Mouse (Mus musculus) heart, adult 2 months (tissue): ENCODE data around the gene Psmc3ip.

Experiments used
- CTCF ChIP-seq: fragments of 200-600 bp; IDR thresholded peaks from 2 replicates; pipeline ENCODE4 v1.8.1; 2022; ENCODE audit warnings: antibody characterized with exemption, mild to moderate bottlenecking, moderate library complexity
- EP300 ChIP-seq: fragments of 200-500 bp; IDR thresholded peaks from 2 replicates; pipeline ENCODE4 v1.6.1; 2011; ENCODE audit warnings: low read depth, low read length, control low read depth; ENCODE audit not compliant: insufficient read depth
- POLR2A ChIP-seq: fragments of 200-500 bp; IDR thresholded peaks from 2 replicates; pipeline ENCODE4 v1.6.1; 2011; ENCODE audit warnings: mild to moderate bottlenecking, low read depth, low read length, control low read depth; ENCODE audit not compliant: insufficient read depth

DNA sequence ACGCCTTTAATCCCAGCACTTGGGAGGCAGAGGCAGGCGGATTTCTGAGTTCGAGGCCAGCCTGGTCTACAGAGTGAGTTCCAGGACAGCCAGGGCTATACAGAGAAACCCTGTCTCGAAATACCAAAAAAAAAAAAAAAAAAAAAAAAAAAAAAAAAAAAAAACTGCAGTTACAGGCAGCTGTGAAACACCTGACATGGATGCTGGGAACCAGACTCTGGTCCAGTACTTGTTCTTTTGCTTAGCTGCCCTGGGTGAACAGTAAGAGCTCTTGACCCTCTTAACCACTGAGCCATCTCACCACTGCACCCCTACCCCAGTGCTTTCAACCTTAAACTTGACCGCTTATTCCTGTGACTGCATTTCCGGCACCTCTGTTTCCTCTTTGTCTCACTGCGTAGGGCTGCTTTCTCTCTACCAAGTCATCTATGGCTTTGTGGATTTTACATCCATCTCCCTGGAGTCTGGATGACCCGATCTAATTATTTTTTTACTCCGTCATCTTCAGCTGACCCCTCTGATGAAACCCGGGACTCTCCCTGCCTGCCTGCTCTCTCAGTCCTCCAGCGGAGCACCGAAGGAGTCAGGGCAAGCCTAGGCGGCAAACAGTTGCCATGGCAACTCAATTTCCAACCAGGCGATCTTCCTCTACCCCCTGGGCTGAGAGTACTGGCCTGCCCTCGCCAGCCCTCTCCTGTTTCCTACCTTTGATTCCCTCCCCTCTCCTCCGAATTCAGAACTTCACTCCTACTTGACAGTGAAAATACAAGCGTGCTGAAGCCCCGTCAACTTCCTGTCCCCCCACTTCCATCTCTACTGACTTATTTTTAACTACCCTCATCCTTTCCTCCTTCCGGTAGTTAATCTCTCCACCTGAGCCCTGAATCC is 48.3 kb upstream of the Psmc3ip start:
- TF ChIP-seq CTCF = no peak
- TF ChIP-seq POLR2A = no peak
- no peak for TF ChIP-seq EP300
